Mouse (Mus musculus) limb, embryonic 15.5 days (tissue): Measurements from ENCODE around the gene Ctxn1. TPM values are rescaled to one million over a fixed set of nuclear protein-coding genes. Genes with fewer than 3 reads are reported as not detected.
A peak's percentile ranks its signal among the peaks of the same experiment; 100 is the strongest.

Source experiments
- ATAC-seq: fragments of 200-750 bp; cut with Nextera tagmentation; 2 replicates; pipeline ENCODE4 v1.8.0; 2017; ENCODE audit warnings: low read depth, moderate TSS enrichment; ENCODE audit not compliant: insufficient number of reproducible peaks, low FRiP score, low TSS enrichment
- H3K27ac ChIP-seq: fragments of 300-500 bp; sonication (generic); 2 replicates; pipeline ENCODE4 v1.5.1; 2015; ENCODE audit warnings: moderate library complexity, mild to moderate bottlenecking, inconsistent platforms
- H3K27me3 ChIP-seq: fragments of 300-500 bp; sonication (generic); 2 replicates; pipeline ENCODE4 v1.6.1; 2015; ENCODE audit warnings: inconsistent platforms
- H3K36me3 ChIP-seq: fragments of 300-500 bp; sonication (generic); 2 replicates; pipeline ENCODE4 v1.6.1; 2015; ENCODE audit warnings: inconsistent platforms
- H3K4me1 ChIP-seq: fragments of 300-500 bp; sonication (generic); 2 replicates; pipeline ENCODE4 v1.6.1; 2015; ENCODE audit warnings: inconsistent platforms
- H3K4me2 ChIP-seq: fragments of 300-500 bp; sonication (generic); 2 replicates; pipeline ENCODE4 v1.6.1; 2015; ENCODE audit warnings: mild to moderate bottlenecking, inconsistent platforms
- H3K4me3 ChIP-seq: fragments of 300-500 bp; sonication (generic); 2 replicates; pipeline ENCODE4 v1.5.1; 2015; ENCODE audit warnings: mild to moderate bottlenecking, inconsistent platforms
- H3K9ac ChIP-seq: fragments of 300-500 bp; sonication (generic); 2 replicates; pipeline ENCODE4 v1.6.1; 2015; ENCODE audit warnings: inconsistent platforms
- H3K9me3 ChIP-seq: fragments of 300-500 bp; sonication (generic); 2 replicates; pipeline ENCODE4 v1.6.1; 2016; ENCODE audit warnings: inconsistent platforms
- WGBS: fragments of 180-500 bp; shearing (Covaris S2); methylation state at CpG from one replicate; pipeline ENCODE4 v1.1.7; 2015; 5-methylcytosine and 5-hydroxymethylcytosine counted together
- polyA plus RNA-seq: library from polyadenylated mRNA; unstranded; fragments of >200 nt; fragmentation: Nextera tagmentation; extraction: Ambion mirVana; gene quantifications from 2 replicates; pipeline ENCODE4 v1.2.1, GENCODE M21; 2015

The Ctxn1 gene
- 46.2 and 49.8 TPM in 2 replicates for polyA plus RNA-seq

- peak within 1 kb of the TSS; percentile 90 for H3K4me2 ChIP-seq
- H3K27ac ChIP-seq = peak within 1 kb of the TSS; percentile 81
- peak; percentile 92 for ATAC-seq
- 4% methylated on average over 33 of the region's 33 CpGs for WGBS
- H3K9me3 ChIP-seq = no peaks in the 10 kb centered on the region
- H3K4me1 ChIP-seq = peaks cover 26% of the 10 kb centered on the region
- H3K9ac ChIP-seq = peak within 1 kb of the TSS; percentile 68
- peaks cover 73% of the 10 kb centered on the region for H3K36me3 ChIP-seq
- no peaks in the 10 kb centered on the region for H3K27me3 ChIP-seq
- H3K4me3 ChIP-seq = peak within 1 kb of the TSS; percentile 78
Measured at GRCm38 (mm10) chr8:4259125-4259804, at the start of gene Ctxn1. Gene Ctxn1 (minus strand): TSS chr8:4259274.

DNA sequence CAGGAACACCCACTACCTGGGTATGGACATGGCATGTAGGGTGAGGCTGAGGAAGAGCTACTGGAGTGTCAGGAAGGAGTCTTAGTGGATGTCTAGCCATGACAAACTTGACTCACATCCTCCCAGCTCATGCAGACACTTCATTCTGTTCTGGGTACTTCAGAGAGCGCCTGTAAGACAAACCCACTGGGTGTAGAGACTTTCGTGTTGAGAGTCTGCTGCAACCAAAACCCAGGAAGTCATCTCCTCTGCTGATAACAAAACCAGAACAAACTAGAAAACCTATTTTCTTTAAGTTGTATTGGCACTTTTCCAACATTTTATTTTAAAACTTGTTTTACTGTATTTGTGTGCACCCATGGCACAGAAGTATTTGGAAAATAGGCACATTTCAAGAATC is 46.8 kb upstream of the Ctxn1 start:
- Histone ChIP-seq H3K27me3 (no peaks in the 10 kb centered on the region), H3K27ac (no peak overlapping the region), H3K4me1 (no peaks in the 10 kb centered on the region), H3K4me3 (no peak overlapping the region), H3K36me3 (peaks cover 88% of the 10 kb centered on the region), H3K9me3 (no peaks in the 10 kb centered on the region), H3K9ac (no peak overlapping the region), H3K4me2 (no peak overlapping the region)
- WGBS = 71% methylated on average over 2 of the region's 2 CpGs
- no peak for ATAC-seq

GRCm38 (mm10) chr8:4304124-4304547 is 45.1 kb upstream of the Ctxn1 start:
- H3K4me2 ChIP-seq = no peak overlapping the region
- H3K9me3 ChIP-seq = no peaks in the 10 kb centered on the region
- H3K4me1 ChIP-seq = no peaks in the 10 kb centered on the region

DNA sequence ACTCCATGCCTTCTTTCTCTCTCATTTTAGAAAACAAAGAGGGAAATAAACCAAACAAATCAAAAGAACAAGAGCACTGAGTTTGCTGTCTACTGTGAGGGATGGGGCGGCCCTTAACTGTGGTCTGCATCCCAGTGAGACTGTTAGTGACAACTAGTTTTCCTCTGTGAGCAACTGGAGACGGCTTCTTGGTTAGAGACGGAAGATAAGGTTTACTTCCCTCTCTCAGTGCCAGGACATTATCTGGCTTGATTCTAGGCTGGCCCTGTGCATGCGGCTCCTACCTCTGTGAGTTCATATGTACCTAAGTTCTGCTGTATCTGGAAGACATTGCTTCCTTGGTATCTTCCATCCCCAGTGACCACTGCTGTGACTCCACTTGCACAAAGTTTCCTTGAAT is 38.7 kb upstream of the Ctxn1 start:
- no peak overlapping the region for H3K9ac ChIP-seq
- ATAC-seq = no peak
- peaks cover 88% of the 10 kb centered on the region for H3K36me3 ChIP-seq
- WGBS = 91% methylated on average over 4 of the region's 4 CpGs
- H3K4me3 ChIP-seq = no peak overlapping the region
- no peak overlapping the region for H3K4me2 ChIP-seq
- no peak overlapping the region for H3K27ac ChIP-seq
- H3K27me3 ChIP-seq = no peaks in the 10 kb centered on the region
- no peaks in the 10 kb centered on the region for H3K9me3 ChIP-seq
- H3K4me1 ChIP-seq = no peaks in the 10 kb centered on the region

More at GRCm38 (mm10) chr8:4304124-4304547, 45.1 kb upstream of the Ctxn1 start:
- Histone ChIP-seq H3K36me3 (peaks cover 88% of the 10 kb centered on the region), H3K4me3 (no peak overlapping the region), H3K27ac (no peak overlapping the region), H3K27me3 (no peaks in the 10 kb centered on the region), H3K9ac (no peak overlapping the region)
- WGBS = 80% methylated on average over 3 of the region's 3 CpGs
- no peak for ATAC-seq

GRCm38 (mm10) chr8:4292738-4293137 is 33.7 kb upstream of the Ctxn1 start:
- no peak overlapping the region for H3K4me2 ChIP-seq
- no peaks in the 10 kb centered on the region for H3K27me3 ChIP-seq
- H3K9ac ChIP-seq = no peak overlapping the region
- H3K9me3 ChIP-seq = no peaks in the 10 kb centered on the region
- H3K4me1 ChIP-seq = no peaks in the 10 kb centered on the region
- H3K27ac ChIP-seq = no peak overlapping the region
- peaks cover 85% of the 10 kb centered on the region for H3K36me3 ChIP-seq
- no peak for ATAC-seq
- WGBS = 92% methylated on average over 5 of the region's 5 CpGs
- no peak overlapping the region for H3K4me3 ChIP-seq

DNA sequence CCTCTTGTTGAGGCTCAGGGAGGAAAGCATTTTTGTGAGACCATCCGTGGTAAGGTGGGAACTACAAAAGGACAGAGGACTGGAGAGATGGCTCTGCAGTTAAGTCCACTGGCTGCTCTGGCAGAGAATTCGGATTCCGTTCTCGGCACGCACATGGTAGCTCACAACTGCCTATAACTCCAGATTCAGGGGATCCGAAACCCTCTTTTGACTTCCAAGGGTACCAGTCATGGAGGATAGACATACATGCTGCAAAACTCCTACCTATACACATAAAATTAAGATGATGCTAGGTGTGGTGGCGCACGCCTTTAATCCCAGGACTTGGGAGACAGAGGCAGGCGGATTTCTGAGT is 17.0 kb upstream of the Ctxn1 start:
- H3K4me2 ChIP-seq = peak overlapping the region; percentile 61
- no peaks in the 10 kb centered on the region for H3K9me3 ChIP-seq
- 23% methylated on average over 9 of the region's 9 CpGs for WGBS
- H3K9ac ChIP-seq = peak overlapping the region; percentile 59
- H3K36me3 ChIP-seq = peaks cover 27% of the 10 kb centered on the region
- peak overlapping the region; percentile 64 for H3K27ac ChIP-seq
- no peaks in the 10 kb centered on the region for H3K27me3 ChIP-seq
- ATAC-seq = peak; percentile 57; the same call in 1 of the 2 replicates
- H3K4me1 ChIP-seq = peaks cover 6% of the 10 kb centered on the region
- peak overlapping the region; percentile 78 for H3K4me3 ChIP-seq

DNA sequence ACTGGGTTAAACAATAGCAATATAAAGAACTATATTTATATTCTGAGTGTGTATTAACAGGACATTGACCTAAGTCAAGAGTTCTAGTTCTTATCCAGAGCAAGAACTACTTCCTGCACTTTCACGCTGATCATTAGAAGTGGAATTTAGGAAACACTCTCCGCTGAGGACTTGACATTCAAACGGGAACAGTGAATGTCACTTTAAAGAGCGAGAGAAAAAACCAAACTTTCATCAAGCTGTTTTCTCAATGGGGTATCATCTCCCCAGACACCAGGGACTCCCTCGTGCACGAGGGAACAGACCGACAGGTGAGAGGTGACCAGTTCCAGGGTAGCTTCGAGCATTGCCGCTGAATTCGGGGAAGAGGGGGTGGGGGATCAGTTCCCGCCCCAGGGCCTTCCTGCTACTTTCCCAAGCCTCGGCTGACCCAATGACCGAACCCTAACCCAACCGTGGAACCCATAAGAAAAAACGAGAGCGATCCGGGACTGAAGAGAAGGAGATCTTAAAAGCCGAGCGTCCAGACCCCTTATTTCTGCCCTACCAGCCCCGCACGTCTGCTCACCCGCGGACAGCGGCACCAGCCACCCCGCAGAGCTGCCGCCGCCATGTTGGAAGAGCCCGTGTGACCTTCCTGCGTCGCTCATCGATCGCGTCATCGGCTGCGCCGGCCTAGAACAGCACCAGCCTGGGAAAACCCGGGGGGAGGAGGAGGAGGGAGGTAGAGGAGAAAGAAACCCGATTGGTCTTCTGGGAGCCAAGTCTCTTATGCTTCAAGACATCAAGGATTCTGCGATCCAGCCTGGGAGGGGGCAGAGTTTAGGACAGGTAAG is 16.4 kb upstream of the Ctxn1 start, which contains the start of gene Timm44:
TSS of gene Timm44 (minus strand) at position 639 of the 836 bp plus-strand sequence.
- peak within 1 kb of the TSS; percentile 61 for H3K4me2 ChIP-seq
- H3K4me3 ChIP-seq = peak within 1 kb of the TSS; percentile 78
- H3K36me3 ChIP-seq = peaks cover 32% of the 10 kb centered on the region
- WGBS = under 1% methylated on average over 39 of the region's 39 CpGs
- H3K27me3 ChIP-seq = no peaks in the 10 kb centered on the region
- peak within 1 kb of the TSS; percentile 71 for H3K27ac ChIP-seq
- H3K4me1 ChIP-seq = peaks cover 6% of the 10 kb centered on the region
- no peaks in the 10 kb centered on the region for H3K9me3 ChIP-seq
- H3K9ac ChIP-seq = peak within 1 kb of the TSS; percentile 59
- ATAC-seq = peak; percentile 93

GRCm38 (mm10) chr8:4269609-4270008 is 10.5 kb upstream of the Ctxn1 start:
- no peak overlapping the region for H3K4me2 ChIP-seq
- 92% methylated on average over 6 of the region's 6 CpGs for WGBS
- ATAC-seq = no peak

DNA sequence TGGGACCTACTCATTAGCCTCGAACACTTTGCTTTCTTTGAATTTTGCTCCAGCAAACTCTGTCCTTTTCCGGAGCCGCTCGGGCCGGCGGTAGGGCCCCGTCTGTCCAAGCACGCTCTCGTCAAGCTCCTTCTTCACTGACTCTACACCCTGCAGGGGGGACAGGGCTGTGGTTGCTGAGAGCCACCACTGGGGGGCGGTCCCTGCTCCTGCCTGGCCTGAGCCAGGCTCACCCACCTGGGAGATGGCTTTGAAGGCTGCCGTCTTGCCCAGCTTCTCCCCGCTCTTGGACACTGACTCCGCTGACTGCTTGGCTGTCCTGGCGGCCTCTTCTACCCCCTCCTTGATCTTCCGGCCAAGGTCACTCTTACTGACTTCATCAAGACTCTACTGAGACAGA is 8.6 kb upstream of the Ctxn1 start:
- peaks cover 92% of the 10 kb centered on the region for H3K36me3 ChIP-seq
- 82% methylated on average over 15 of the region's 15 CpGs for WGBS
- no peak for ATAC-seq
- H3K27ac ChIP-seq = no peak overlapping the region
- H3K9me3 ChIP-seq = no peaks in the 10 kb centered on the region
- H3K27me3 ChIP-seq = no peaks in the 10 kb centered on the region
- H3K4me1 ChIP-seq = no peaks in the 10 kb centered on the region
- no peak overlapping the region for H3K9ac ChIP-seq
- no peak overlapping the region for H3K4me3 ChIP-seq
- no peak overlapping the region for H3K4me2 ChIP-seq

More at GRCm38 (mm10) chr8:4269609-4270008, 10.5 kb upstream of the Ctxn1 start:
- H3K4me1 ChIP-seq = peaks cover 1% of the 10 kb centered on the region
- no peak overlapping the region for H3K27ac ChIP-seq
- no peaks in the 10 kb centered on the region for H3K9me3 ChIP-seq
- no peak overlapping the region for H3K4me3 ChIP-seq
- H3K27me3 ChIP-seq = no peaks in the 10 kb centered on the region
- H3K9ac ChIP-seq = no peak overlapping the region
- H3K36me3 ChIP-seq = peaks cover 90% of the 10 kb centered on the region

DNA sequence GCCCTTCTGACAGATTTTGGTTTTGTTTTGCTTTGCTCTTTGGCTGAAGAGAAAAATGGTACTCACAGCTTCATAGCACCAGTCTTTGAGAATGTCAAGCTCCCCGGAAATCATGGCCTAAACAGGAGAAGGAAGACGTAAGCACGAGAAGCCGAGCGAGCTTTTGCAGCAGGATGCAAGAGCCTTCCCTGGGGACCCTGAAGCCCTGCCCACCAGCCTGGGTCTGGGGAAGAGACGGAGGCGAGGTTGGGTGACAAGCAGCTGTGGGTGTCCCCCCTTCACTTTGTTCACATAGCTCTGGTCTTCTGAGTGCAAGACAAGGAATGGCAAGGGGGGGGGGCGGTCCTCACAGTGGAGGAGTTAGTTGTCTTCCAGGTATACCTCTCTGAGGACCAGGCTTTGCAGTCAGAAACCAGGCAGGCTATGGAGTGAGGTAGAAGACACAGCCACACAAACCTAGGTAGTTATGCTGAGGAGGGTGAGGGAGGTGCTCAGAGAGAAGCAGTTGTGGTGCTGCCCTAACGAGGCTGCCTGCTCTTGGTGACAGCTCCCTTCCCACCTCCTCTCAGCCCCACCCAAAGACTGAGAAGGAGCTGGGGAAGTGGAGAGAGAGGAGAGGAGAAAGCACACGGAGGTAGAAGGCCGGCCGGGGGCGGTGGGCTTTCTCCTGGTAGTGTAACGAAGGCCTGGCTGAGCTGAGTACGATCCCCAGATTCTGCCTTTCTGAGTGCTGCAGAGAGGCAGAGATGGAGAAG is 6.3 kb upstream of the Ctxn1 start:
- Histone ChIP-seq H3K9me3 (no peaks in the 10 kb centered on the region), H3K4me3 (no peak overlapping the region), H3K4me1 (no peaks in the 10 kb centered on the region), H3K27ac (no peak overlapping the region), H3K4me2 (no peak overlapping the region), H3K36me3 (peaks cover 97% of the 10 kb centered on the region), H3K27me3 (no peaks in the 10 kb centered on the region), H3K9ac (no peak overlapping the region)
- WGBS = 93% methylated on average over 15 of the region's 15 CpGs
- no peak for ATAC-seq

DNA sequence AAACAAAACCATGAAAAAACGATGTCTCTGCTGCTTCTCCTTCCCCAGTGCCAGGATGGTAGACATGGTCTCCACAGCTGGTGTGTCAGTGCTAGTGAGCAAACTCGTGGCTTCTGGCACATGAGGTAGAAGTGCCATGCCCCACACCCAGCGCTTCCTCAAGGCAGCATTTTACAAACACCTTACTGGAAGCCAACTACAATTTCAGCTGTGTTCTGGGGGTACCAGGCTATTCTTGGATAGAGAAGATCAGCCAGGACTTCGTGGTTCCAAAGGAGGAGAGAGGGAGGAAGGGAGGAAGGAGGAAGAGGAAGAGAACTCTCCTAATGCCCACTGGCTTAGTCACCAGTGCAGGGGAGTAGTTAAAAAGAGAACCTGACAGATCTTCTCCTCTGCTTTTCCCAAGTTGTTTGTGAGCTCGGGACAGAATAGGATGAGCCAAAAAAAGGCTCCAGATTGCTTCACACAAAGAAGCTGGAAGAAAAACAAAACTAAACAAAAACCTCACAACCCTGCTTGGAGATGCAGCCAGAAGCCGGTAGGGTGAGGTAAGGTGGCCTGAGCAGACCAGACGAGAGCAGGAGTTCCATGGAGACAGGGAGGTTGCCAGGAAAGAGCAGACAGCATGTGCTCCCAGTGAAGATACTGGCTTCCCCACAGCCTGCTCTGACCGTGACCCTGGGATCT is 4.2 kb upstream of the Ctxn1 start:
- Histone ChIP-seq H3K36me3 (peaks cover 85% of the 10 kb centered on the region), H3K9me3 (no peaks in the 10 kb centered on the region), H3K27me3 (no peaks in the 10 kb centered on the region), H3K27ac (no peak overlapping the region), H3K9ac (no peak overlapping the region), H3K4me1 (peaks cover 8% of the 10 kb centered on the region), H3K4me2 (no peak overlapping the region), H3K4me3 (no peak overlapping the region)
- no peak for ATAC-seq
- 89% methylated on average over 8 of the region's 8 CpGs for WGBS
